Mouse (Mus musculus) brain, embryonic 14.5 days (tissue): Measurements from ENCODE around the gene Vwf.

Experiments
- CTCF ChIP-seq: fragments of 200-500 bp; IDR thresholded peaks from 2 replicates; pipeline ENCODE4 v1.5.1; 2012; ENCODE audit warnings: inconsistent platforms, mild to moderate bottlenecking, moderate library complexity, borderline replicate concordance; ENCODE audit not compliant: insufficient read depth, insufficient read length; ENCODE audit errors: extremely low read depth
- POLR2A ChIP-seq: fragments of 200-500 bp; IDR thresholded peaks from 2 replicates; pipeline ENCODE4 v1.6.1; 2012; ENCODE audit warnings: mild to moderate bottlenecking, inconsistent platforms, borderline replicate concordance; ENCODE audit not compliant: poor library complexity, insufficient read depth, insufficient read length, severe bottlenecking; ENCODE audit errors: extremely low read depth

GRCm38 (mm10) chr6:125572291-125573188 lies 26.0 kb downstream of the Vwf start:
- TF ChIP-seq CTCF (no peak), POLR2A (no peak)
